Mouse (Mus musculus): Measurements from ENCODE around the gene Micu2. TPM values are rescaled to one million over a fixed set of nuclear protein-coding genes. Genes with fewer than 3 reads are reported as not detected.
"Not testable (repeated sequence)": the region's sequence is repeated elsewhere in the genome, so short reads cannot be mapped to it uniquely, and the experiment has no call there.

The Micu2 gene
- polyA plus RNA-seq, 2 experiments = 42.7 to 67.1 TPM

DNA sequence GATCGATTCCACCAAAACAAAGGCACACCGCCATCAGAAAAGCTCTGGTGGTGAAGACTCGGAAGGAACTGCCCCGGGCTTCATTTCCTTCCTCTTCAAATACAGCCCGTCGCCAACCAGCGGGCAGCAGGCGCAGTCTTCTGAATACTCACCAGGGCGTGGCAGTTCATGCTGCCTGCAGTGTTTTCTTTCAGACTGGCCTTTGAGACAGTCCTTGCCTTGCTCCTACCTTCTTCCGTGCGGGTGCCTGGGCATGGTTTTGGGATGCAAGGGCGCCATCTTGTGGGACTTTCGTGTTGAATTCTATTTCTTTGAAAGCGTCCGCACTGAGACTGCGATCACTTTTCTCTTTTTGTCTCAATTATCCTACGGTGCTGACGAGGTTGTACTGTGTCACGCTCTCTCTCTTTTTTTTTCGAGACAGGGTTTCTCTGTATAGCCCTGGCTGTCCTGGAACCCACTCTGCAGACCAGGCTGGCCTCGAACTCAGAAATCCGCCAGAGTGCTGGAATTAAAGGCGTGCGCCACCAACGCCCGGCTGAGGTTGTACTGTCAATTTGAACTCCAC, 88.5 kb downstream of the Micu2 start:
- 0 out of 2 replicates have a peak, but pooled peaks cover under 1% of the 10 kb centered on the region for H3K36me3 ChIP-seq (ENCODE audit: control insufficient read depth, insufficient read depth, low read length)
- no peak overlapping the region for H3K27ac ChIP-seq (replicated peaks; ENCODE audit: low read depth, low read length)
- ATAC-seq (ENCODE audit: low FRiP score, low read depth) (peak; percentile 83), DNase-seq (ENCODE audit: low spot score) (peak; percentile 85)
- no peaks in the 10 kb centered on the region for H3K4me1 ChIP-seq (ENCODE audit: control insufficient read depth, insufficient read depth, low read length)
- peak overlapping the region; percentile 44 for H3K9ac ChIP-seq (ENCODE audit: low read depth, low read length, severe bottlenecking)
- no peaks in the 10 kb centered on the region for H3K9me3 ChIP-seq (ENCODE audit: control insufficient read depth, low read length)
- H3K4me3 ChIP-seq (replicated peaks; ENCODE audit: low read length) = peak overlapping the region; percentile 28
- WGBS = 23% methylated on average over 26 of the region's 26 CpGs
- peak overlapping the region; percentile 64 for H3K4me2 ChIP-seq (replicated peaks; ENCODE audit: low read depth, low read length, severe bottlenecking)
- TF ChIP-seq POLR2A (IDR thresholded peaks at IDR 0.05; ENCODE audit: borderline replicate concordance, extremely low read depth, insufficient read depth, insufficient read length) = no peak
- no peaks in the 10 kb centered on the region for H3K27me3 ChIP-seq (ENCODE audit: control insufficient read depth, insufficient read depth, low read length)

DNA sequence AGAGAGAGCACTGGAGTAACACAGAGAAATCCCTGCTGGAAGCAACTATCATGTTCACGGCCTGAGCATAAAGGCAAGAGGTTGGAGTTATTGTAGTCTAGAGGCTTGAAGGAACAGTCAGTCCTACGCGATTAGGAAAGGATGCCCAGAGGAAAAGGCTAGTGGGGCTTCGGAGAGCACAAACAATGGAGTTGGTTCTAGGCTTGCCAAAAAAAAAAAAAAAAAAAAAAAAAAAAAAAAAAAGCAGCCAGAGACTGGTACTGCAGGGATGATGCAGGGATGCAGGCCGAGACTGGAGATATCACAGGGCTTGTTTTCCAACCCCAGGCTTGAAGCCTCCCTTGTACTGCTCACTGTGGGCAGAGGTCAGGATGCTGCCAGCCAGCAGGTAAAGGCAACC, 89.8 kb downstream of the Micu2 start:
- WGBS = 83% methylated on average over 5 of the region's 5 CpGs
- no peaks in the 10 kb centered on the region for H3K36me3 ChIP-seq (ENCODE audit: control insufficient read depth, insufficient read depth, low read length)
- H3K4me1 ChIP-seq (ENCODE audit: control insufficient read depth, insufficient read depth, low read length) = no peaks in the 10 kb centered on the region
- no peak for TF ChIP-seq POLR2A (IDR thresholded peaks at IDR 0.05; ENCODE audit: borderline replicate concordance, extremely low read depth, insufficient read depth, insufficient read length)
- no peak overlapping the region for H3K4me3 ChIP-seq (replicated peaks; ENCODE audit: low read length)
- H3K9me3 ChIP-seq (ENCODE audit: control insufficient read depth, low read length) = no peaks in the 10 kb centered on the region
- ATAC-seq (ENCODE audit: low FRiP score, low read depth) (no peak), DNase-seq (ENCODE audit: low spot score) (no peak)
- H3K27ac ChIP-seq (replicated peaks; ENCODE audit: low read depth, low read length) = no peak overlapping the region
- no peak overlapping the region for H3K9ac ChIP-seq (ENCODE audit: low read depth, low read length, severe bottlenecking)
- no peak overlapping the region for H3K4me2 ChIP-seq (replicated peaks; ENCODE audit: low read depth, low read length, severe bottlenecking)
- no peaks in the 10 kb centered on the region for H3K27me3 ChIP-seq (ENCODE audit: control insufficient read depth, insufficient read depth, low read length)

DNA sequence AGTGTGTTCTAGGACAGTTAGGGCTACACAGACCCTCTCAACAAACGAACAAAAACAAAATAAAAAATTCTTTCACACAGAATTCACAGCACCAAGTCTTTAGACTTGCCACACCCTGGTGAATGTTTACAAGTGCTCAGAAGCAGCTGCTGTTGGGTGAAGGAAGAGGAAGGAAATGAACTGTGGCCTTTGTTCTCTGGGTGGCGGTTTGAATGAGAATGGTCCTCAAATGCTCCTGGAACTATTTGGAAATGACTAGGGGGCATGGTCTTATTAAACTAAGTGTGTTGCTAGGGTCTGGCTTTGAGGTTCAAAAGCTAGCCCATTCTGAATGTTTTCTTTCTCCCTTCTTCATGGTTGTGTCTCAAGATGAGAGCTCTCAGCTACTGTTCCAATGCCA, 90.6 kb downstream of the Micu2 start:
- no peak overlapping the region for H3K27ac ChIP-seq (replicated peaks; ENCODE audit: low read depth, low read length)
- no peak overlapping the region for H3K4me2 ChIP-seq (replicated peaks; ENCODE audit: low read depth, low read length, severe bottlenecking)
- H3K27me3 ChIP-seq (ENCODE audit: control insufficient read depth, insufficient read depth, low read length) = no peaks in the 10 kb centered on the region
- H3K9me3 ChIP-seq (ENCODE audit: control insufficient read depth, low read length) = no peaks in the 10 kb centered on the region
- ATAC-seq (ENCODE audit: low FRiP score, low read depth) (no peak), DNase-seq (ENCODE audit: low spot score) (no peak)
- 62% methylated on average over 2 of the region's 2 CpGs for WGBS
- no peaks in the 10 kb centered on the region for H3K4me1 ChIP-seq (ENCODE audit: control insufficient read depth, insufficient read depth, low read length)
- TF ChIP-seq POLR2A (IDR thresholded peaks at IDR 0.05; ENCODE audit: borderline replicate concordance, extremely low read depth, insufficient read depth, insufficient read length) = no peak
- H3K36me3 ChIP-seq (ENCODE audit: control insufficient read depth, insufficient read depth, low read length) = no peaks in the 10 kb centered on the region
- H3K9ac ChIP-seq (ENCODE audit: low read depth, low read length, severe bottlenecking) = no peak overlapping the region
- no peak overlapping the region for H3K4me3 ChIP-seq (replicated peaks; ENCODE audit: low read length)

DNA sequence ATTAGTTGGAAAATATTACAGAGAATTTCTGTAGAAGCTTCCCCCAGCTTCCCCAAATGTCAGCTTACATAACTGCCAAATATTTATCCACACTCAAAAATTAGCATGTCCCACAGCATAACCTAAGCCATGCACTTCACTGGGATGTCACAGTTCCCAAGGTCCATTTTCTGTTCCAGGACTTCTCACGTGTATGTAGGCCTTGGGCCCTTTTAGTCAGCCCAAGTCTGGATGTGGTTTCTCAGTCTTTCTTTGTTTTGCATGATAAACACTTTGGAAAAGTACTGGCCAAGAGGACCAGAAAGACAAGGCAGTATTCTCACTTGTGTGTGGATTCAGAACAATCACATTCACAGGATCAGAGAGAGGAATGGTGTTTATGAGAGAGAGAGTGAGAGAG, 97.1 kb downstream of the Micu2 start:
- no peaks in the 10 kb centered on the region for H3K36me3 ChIP-seq (ENCODE audit: control insufficient read depth, insufficient read depth, low read length)
- H3K4me1 ChIP-seq (ENCODE audit: control insufficient read depth, insufficient read depth, low read length) = no peaks in the 10 kb centered on the region
- H3K9me3 ChIP-seq (ENCODE audit: control insufficient read depth, low read length) = no peaks in the 10 kb centered on the region
- H3K27ac ChIP-seq (replicated peaks; ENCODE audit: low read depth, low read length) = no peak overlapping the region
- H3K4me3 ChIP-seq (replicated peaks; ENCODE audit: low read length) = no peak overlapping the region
- whole genome bisulfite sequencing = 70% methylated on average over 1 of the region's 1 CpGs
- H3K9ac ChIP-seq (ENCODE audit: low read depth, low read length, severe bottlenecking) = no peak overlapping the region
- ATAC-seq (ENCODE audit: low FRiP score, low read depth) (no peak), DNase-seq (ENCODE audit: low spot score) (no peak)
- no peak for TF ChIP-seq POLR2A (IDR thresholded peaks at IDR 0.05; ENCODE audit: borderline replicate concordance, extremely low read depth, insufficient read depth, insufficient read length)
- no peak overlapping the region for H3K4me2 ChIP-seq (replicated peaks; ENCODE audit: low read depth, low read length, severe bottlenecking)
- H3K27me3 ChIP-seq (ENCODE audit: control insufficient read depth, insufficient read depth, low read length) = no peaks in the 10 kb centered on the region

DNA sequence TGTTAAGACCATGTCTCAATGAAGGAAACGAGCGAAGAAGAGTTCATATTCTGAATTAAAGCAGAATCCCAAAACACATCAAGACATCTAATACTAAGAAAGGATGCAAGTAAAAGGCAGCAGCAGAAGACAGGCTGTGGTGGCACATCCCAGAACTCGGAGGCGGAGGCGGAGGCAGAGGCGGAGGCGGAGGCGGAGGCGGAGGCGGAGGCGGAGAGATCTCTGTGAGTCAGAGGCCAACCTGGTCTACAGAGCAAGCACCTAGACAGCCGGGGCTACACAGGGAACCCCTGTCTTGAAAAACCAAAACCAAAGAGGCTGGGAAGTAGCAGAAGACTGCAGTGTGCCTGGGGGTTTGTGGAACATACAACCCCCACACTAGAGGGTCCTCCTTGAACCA, 102.2 kb downstream of the Micu2 start:
- ATAC-seq (ENCODE audit: low FRiP score, low read depth) = no peak
- no peaks in the 10 kb centered on the region for H3K27me3 ChIP-seq (ENCODE audit: control insufficient read depth, insufficient read depth, low read length)
- TF ChIP-seq POLR2A (IDR thresholded peaks at IDR 0.05; ENCODE audit: borderline replicate concordance, extremely low read depth, insufficient read depth, insufficient read length) = no peak
- H3K9ac ChIP-seq (ENCODE audit: low read depth, low read length, severe bottlenecking) = no peak overlapping the region
- no peak overlapping the region for H3K4me3 ChIP-seq (replicated peaks; ENCODE audit: low read length)
- H3K4me2 ChIP-seq (replicated peaks; ENCODE audit: low read depth, low read length, severe bottlenecking) = no peak overlapping the region
- H3K36me3 ChIP-seq (ENCODE audit: control insufficient read depth, insufficient read depth, low read length) = no peaks in the 10 kb centered on the region
- H3K9me3 ChIP-seq (ENCODE audit: control insufficient read depth, low read length) = no peaks in the 10 kb centered on the region
- DNase-seq (ENCODE audit: low spot score) = no peak
- no peak overlapping the region for H3K27ac ChIP-seq (replicated peaks; ENCODE audit: low read depth, low read length)
- WGBS = 92% methylated on average over 12 of the region's 12 CpGs
- no peaks in the 10 kb centered on the region for H3K4me1 ChIP-seq (ENCODE audit: control insufficient read depth, insufficient read depth, low read length)

DNA sequence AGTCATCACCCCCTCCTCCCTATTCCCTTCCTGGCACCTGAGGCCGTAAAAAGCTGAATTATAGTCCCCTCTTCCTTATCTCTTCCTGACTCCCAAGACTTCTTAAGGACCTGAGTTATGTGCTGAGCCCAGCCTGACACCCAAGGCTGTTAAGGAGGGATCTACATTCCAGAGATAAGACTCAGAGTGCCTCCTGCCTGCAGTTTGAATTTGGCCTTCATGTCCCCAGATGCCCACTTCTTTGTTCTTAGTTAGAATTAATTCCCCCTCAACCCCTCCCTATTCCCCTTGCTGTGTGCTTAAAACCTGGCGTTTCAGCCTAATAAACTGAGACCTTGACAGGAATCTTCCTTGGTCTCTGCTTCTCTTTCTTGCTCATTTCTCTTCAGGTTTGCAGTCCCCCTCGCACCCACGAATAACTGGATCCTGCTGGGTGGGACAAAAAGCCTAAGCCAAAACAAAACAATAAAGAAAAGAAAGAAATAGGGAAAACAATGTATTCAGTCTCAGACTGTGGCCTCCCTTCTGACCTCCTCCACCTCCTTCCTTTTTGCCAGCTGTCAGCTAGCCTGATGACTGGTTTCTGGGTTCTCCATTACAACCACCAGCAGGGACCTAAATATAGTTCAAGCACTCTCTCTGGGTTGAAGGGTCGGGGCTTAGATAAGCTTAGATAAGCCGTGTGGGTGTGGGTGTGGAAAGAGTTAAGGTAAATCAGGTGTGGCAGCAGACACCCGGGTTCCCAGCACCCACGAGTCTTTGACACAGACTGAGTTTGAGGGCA, 102.8 kb downstream of the Micu2 start:
- H3K9me3 ChIP-seq (ENCODE audit: control insufficient read depth, low read length); H3K27me3 ChIP-seq (ENCODE audit: control insufficient read depth, insufficient read depth, low read length); H3K27ac ChIP-seq (replicated peaks; ENCODE audit: low read depth, low read length); H3K36me3 ChIP-seq (ENCODE audit: control insufficient read depth, insufficient read depth, low read length); DNase-seq (ENCODE audit: low spot score); ATAC-seq (ENCODE audit: low FRiP score, low read depth); H3K4me3 ChIP-seq (replicated peaks; ENCODE audit: low read length); H3K9ac ChIP-seq (ENCODE audit: low read depth, low read length, severe bottlenecking); H3K4me1 ChIP-seq (ENCODE audit: control insufficient read depth, insufficient read depth, low read length); H3K4me2 ChIP-seq (replicated peaks; ENCODE audit: low read depth, low read length, severe bottlenecking): not testable (repeated sequence)
- WGBS = 71% methylated on average over 8 of the region's 8 CpGs
